Mouse (Mus musculus) CH12.LX (cell line): ENCODE results near the gene Nhlrc1.

Experiments used
- CTCF ChIP-seq, 2 experiments: IDR thresholded peaks in 1 of 2; conservative IDR thresholded peaks in 1 of 2; 2 replicates each; pipeline ENCODE4 v1.5.1; 2011 to 2012; ENCODE audit warnings: low read depth in 2 of 2, low read length in 2 of 2, improper control_type of control experiment in 1 of 2, inconsistent platforms in 1 of 2, mild to moderate bottlenecking in 1 of 2, moderate library complexity in 1 of 2
- POLR2A ChIP-seq: IDR thresholded peaks from 2 replicates; pipeline ENCODE4 v1.6.1; 2011; ENCODE audit warnings: low read depth, mild to moderate bottlenecking, improper control_type of control experiment, low read length
- TCF12 ChIP-seq: IDR thresholded peaks from 2 replicates; pipeline ENCODE4 v1.6.1; 2014; ENCODE audit warnings: low read depth, mild to moderate bottlenecking, inconsistent platforms, low read length, improper control_type of control experiment

DNA sequence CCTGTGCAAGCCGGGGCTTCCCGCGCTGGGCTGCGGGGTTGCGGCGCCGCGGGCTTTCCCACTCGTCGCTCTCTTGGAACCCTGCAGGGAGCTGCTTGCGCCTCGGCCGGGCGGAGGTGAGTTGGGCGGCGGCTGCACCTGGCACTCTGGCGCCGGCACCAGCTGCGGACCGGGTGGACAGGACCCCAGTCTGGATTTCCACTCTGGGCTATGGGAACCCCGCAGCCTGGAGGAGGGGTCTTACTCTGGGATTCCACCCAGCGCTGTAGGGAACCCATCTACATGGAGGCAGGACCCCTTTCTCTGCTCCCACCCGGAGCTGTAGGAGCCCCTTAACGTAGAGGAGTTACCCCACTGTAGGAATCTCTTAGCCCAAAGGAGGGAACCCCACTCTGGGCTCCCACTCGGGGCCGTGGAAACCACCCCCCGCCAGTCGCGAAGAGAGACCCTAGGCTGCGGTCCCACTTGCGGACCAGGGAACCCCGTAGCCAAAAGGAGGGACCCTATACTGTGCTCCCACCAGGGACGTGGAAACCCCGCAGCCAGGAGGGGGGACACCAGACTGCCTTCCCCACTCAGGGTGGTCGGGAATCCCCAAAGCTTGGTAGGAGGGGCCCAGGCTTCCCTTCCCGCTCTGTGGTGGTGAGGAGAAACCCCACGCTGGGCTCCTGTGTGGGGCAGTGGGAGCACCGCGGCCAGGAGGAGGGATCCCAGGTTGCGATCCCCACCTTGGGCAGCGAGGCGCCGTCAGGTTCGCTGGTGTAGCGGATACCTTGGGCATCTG, 29.4 kb upstream of the Nhlrc1 start:
- TF ChIP-seq TCF12 = no peak
- TF ChIP-seq CTCF (conservative IDR thresholded peaks at IDR 0.05 in 1 of 2, IDR thresholded peaks at IDR 0.05 in 1 of 2; ENCODE audit: low read depth in 2 of 2, low read length in 2 of 2) = no peak
- TF ChIP-seq POLR2A = no peak
